Comparison of ENCODE assay signal across 18 mouse cellular contexts in the genomic region with DNA sequence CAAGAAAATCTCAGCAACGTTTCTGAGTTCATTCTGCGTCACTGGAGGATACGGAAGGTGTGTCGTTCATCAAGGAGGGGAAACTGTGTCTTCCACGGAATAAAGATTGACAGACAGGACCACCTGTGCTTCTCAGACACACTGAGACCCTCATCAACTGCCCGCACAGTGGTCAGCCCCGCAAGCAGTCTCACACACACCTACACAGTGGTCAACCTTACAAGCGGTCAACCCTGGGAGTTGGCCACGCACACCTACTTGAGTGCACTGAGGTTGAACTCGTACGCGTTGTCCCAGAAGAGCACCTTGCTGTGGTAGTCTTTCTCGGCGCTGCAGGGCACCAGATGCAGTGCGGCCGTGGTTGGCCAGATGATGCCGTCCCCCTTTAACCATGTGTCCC. TPM values are rescaled to one million over a fixed set of nuclear protein-coding genes. Genes with fewer than 3 reads are reported as not detected.
DNase-seq lines count a peak whose midpoint lies in the region; ATAC-seq and TF ChIP-seq lines count a peak whose summit lies in the region.
"Had no signal": no experiment of that assay in that cellular context is flagged by ENCODE, and none has a peak within 500 bp of the region (broad histone marks: within the 10 kb centered on the region; RNA-seq: fewer than 3 reads in every experiment).

No protein-coding gene starts in this region.

- WGBS in hindbrain, postnatal 0 days = 97% methylated on average over 17 of the region's 17 CpGs
- WGBS in hindbrain, embryonic 11.5 days = 97% methylated on average over 17 of the region's 17 CpGs
- whole genome bisulfite sequencing in liver, postnatal 0 days (ENCODE audit: insufficient replicate concordance) = 86% methylated on average over 17 of the region's 17 CpGs
- 84% methylated on average over 17 of the region's 17 CpGs for WGBS in liver, embryonic 12.5 days (ENCODE audit: insufficient replicate concordance)
- WGBS in embryonic facial prominence, embryonic 10.5 days = 97% methylated on average over 17 of the region's 17 CpGs
- 96% methylated on average over 17 of the region's 17 CpGs for WGBS in stomach, postnatal 0 days

- TF ChIP-seq EP300 in liver, postnatal 0 days (IDR thresholded peaks at IDR 0.05; ENCODE audit: low read depth) = no peak
- TF ChIP-seq EP300 in stomach, postnatal 0 days (optimal IDR thresholded peaks at IDR 0.05) = no peak

- H3K36me3 ChIP-seq in hindbrain, postnatal 0 days (ENCODE audit: insufficient read depth, low read length) = peaks cover 69% of the 10 kb centered on the region
- H3K36me3 ChIP-seq in hindbrain, embryonic 11.5 days (ENCODE audit: control insufficient read depth, insufficient read depth, low read length) = peaks cover 16% of the 10 kb centered on the region; the same call in 1 of the 2 replicates
- 0 out of 2 replicates have a peak, but pooled peaks cover 2% of the 10 kb centered on the region for H3K36me3 ChIP-seq in liver, postnatal 0 days (replicated peaks; ENCODE audit: insufficient read depth, low read length)
- peaks cover 31% of the 10 kb centered on the region for H3K36me3 ChIP-seq in liver, embryonic 12.5 days
- H3K36me3 ChIP-seq in embryonic facial prominence, embryonic 10.5 days (replicated peaks) = peaks cover 95% of the 10 kb centered on the region
- H3K36me3 ChIP-seq in stomach, postnatal 0 days (ENCODE audit: control insufficient read depth, insufficient read depth, low read length) = peaks cover 24% of the 10 kb centered on the region

- no peak overlapping the region for H3K27ac ChIP-seq in hindbrain, postnatal 0 days
- H3K27ac ChIP-seq in hindbrain, embryonic 11.5 days (ENCODE audit: low read depth, low read length) = no peak overlapping the region
- H3K27ac ChIP-seq in liver, postnatal 0 days (ENCODE audit: low read depth) = no peak overlapping the region
- no peak overlapping the region for H3K27ac ChIP-seq in liver, embryonic 12.5 days
- H3K27ac ChIP-seq in embryonic facial prominence, embryonic 10.5 days (replicated peaks) = no peak overlapping the region
- no peak overlapping the region for H3K27ac ChIP-seq in stomach, postnatal 0 days (replicated peaks)
- H3K27ac ChIP-seq: forebrain, embryonic 13.5 days; heart, adult 2 months; hindbrain, embryonic 14.5 days had no signal

- H3K9me3 ChIP-seq in hindbrain, postnatal 0 days (ENCODE audit: low read length) = peaks cover 4% of the 10 kb centered on the region; the same call in 1 of the 2 replicates
- H3K9me3 ChIP-seq in hindbrain, embryonic 11.5 days (ENCODE audit: control insufficient read depth, low read length) = peaks cover 3% of the 10 kb centered on the region; the same call in 1 of the 2 replicates
- H3K9me3 ChIP-seq in liver, postnatal 0 days (ENCODE audit: low read length) = peaks cover 10% of the 10 kb centered on the region
- H3K9me3 ChIP-seq in liver, embryonic 12.5 days (replicated peaks) = peaks cover 10% of the 10 kb centered on the region
- peaks cover 17% of the 10 kb centered on the region for H3K9me3 ChIP-seq in embryonic facial prominence, embryonic 10.5 days
- peaks cover 2% of the 10 kb centered on the region; the same call in 1 of the 2 replicates for H3K9me3 ChIP-seq in stomach, postnatal 0 days (ENCODE audit: control insufficient read depth, low read length)

- no peak overlapping the region for H3K4me3 ChIP-seq in hindbrain, postnatal 0 days (ENCODE audit: low read length)
- no peak overlapping the region for H3K4me3 ChIP-seq in hindbrain, embryonic 11.5 days (ENCODE audit: low read depth, low read length)
- H3K4me3 ChIP-seq in liver, postnatal 0 days (ENCODE audit: low read depth, low read length) = no peak overlapping the region
- H3K4me3 ChIP-seq in liver, embryonic 12.5 days = no peak overlapping the region
- H3K4me3 ChIP-seq in embryonic facial prominence, embryonic 10.5 days = no peak overlapping the region
- H3K4me3 ChIP-seq in stomach, postnatal 0 days (ENCODE audit: low read depth, low read length) = no peak overlapping the region
- H3K4me3 ChIP-seq: forebrain, embryonic 13.5 days; heart, adult 2 months; heart, embryonic 12.5 days had no signal

- no peak overlapping the region for H3K9ac ChIP-seq in hindbrain, postnatal 0 days (replicated peaks; ENCODE audit: low read length)
- no peak overlapping the region for H3K9ac ChIP-seq in hindbrain, embryonic 11.5 days (ENCODE audit: low read depth, low read length)
- H3K9ac ChIP-seq in liver, postnatal 0 days (replicated peaks) = no peak overlapping the region
- no peak overlapping the region for H3K9ac ChIP-seq in liver, embryonic 12.5 days
- H3K9ac ChIP-seq in stomach, postnatal 0 days (ENCODE audit: low read length) = no peak overlapping the region
- H3K9ac ChIP-seq: forebrain, embryonic 13.5 days; heart, embryonic 12.5 days; hindbrain, embryonic 14.5 days had no signal

- no peaks in the 10 kb centered on the region for H3K4me1 ChIP-seq in hindbrain, postnatal 0 days (ENCODE audit: insufficient read depth, low read length)
- no peaks in the 10 kb centered on the region for H3K4me1 ChIP-seq in hindbrain, embryonic 11.5 days (replicated peaks; ENCODE audit: control insufficient read depth, insufficient read depth, low read length)
- H3K4me1 ChIP-seq in liver, postnatal 0 days (ENCODE audit: insufficient read depth) = no peaks in the 10 kb centered on the region
- no peaks in the 10 kb centered on the region for H3K4me1 ChIP-seq in liver, embryonic 12.5 days
- H3K4me1 ChIP-seq in embryonic facial prominence, embryonic 10.5 days = no peaks in the 10 kb centered on the region
- no peaks in the 10 kb centered on the region for H3K4me1 ChIP-seq in stomach, postnatal 0 days (replicated peaks; ENCODE audit: control insufficient read depth, insufficient read depth)
- H3K4me1 ChIP-seq: forebrain, embryonic 13.5 days; heart, embryonic 12.5 days had no signal

- no peak for TF ChIP-seq CTCF in hindbrain, postnatal 0 days (IDR thresholded peaks at IDR 0.05; ENCODE audit: low read depth)
- TF ChIP-seq CTCF in liver, postnatal 0 days (IDR thresholded peaks at IDR 0.05; ENCODE audit: low read depth) = no peak
- TF ChIP-seq CTCF in stomach, postnatal 0 days (IDR thresholded peaks at IDR 0.05; ENCODE audit: low read depth) = no peak

- no peak overlapping the region for H3K4me2 ChIP-seq in hindbrain, postnatal 0 days (ENCODE audit: low read depth, low read length)
- H3K4me2 ChIP-seq in hindbrain, embryonic 11.5 days (replicated peaks; ENCODE audit: low read depth, low read length) = no peak overlapping the region
- H3K4me2 ChIP-seq in liver, postnatal 0 days (ENCODE audit: low read depth, low read length) = no peak overlapping the region
- no peak overlapping the region for H3K4me2 ChIP-seq in liver, embryonic 12.5 days
- H3K4me2 ChIP-seq in stomach, postnatal 0 days (replicated peaks; ENCODE audit: low read depth) = no peak overlapping the region
- H3K4me2 ChIP-seq: forebrain, embryonic 13.5 days; heart, embryonic 12.5 days; hindbrain, embryonic 14.5 days had no signal

- peak; percentile 0 for DNase-seq in hindbrain, postnatal 0 days (ENCODE audit: low spot score)
- no peak for DNase-seq in hindbrain, embryonic 11.5 days (ENCODE audit: low spot score)
- peak; percentile 11 for DNase-seq in liver, postnatal 0 days
- peak; percentile 1 for DNase-seq in embryonic facial prominence, embryonic 10.5 days (ENCODE audit: low spot score)
- DNase-seq in stomach, postnatal 0 days (ENCODE audit: low spot score) = peak; percentile 4
- DNase-seq: adrenal gland, adult 2 months; adrenal gland, postnatal 25 days; cerebellum, adult 18-20 months; cerebellum, adult 9-11 months; cerebellum, postnatal 36 days; gastrocnemius, postnatal 10 days; heart, postnatal 4 days had no signal

- H3K27me3 ChIP-seq in hindbrain, postnatal 0 days (ENCODE audit: insufficient read depth, low read length) = no peaks in the 10 kb centered on the region
- no peaks in the 10 kb centered on the region for H3K27me3 ChIP-seq in hindbrain, embryonic 11.5 days (ENCODE audit: control insufficient read depth, insufficient read depth, low read length)
- no peaks in the 10 kb centered on the region for H3K27me3 ChIP-seq in liver, postnatal 0 days (ENCODE audit: insufficient read depth, low read length)
- no peaks in the 10 kb centered on the region for H3K27me3 ChIP-seq in liver, embryonic 12.5 days (replicated peaks)
- H3K27me3 ChIP-seq in embryonic facial prominence, embryonic 10.5 days (replicated peaks; ENCODE audit: low read depth, poor library complexity, severe bottlenecking) = no peaks in the 10 kb centered on the region
- H3K27me3 ChIP-seq in stomach, postnatal 0 days (ENCODE audit: control insufficient read depth, insufficient read depth, low read length) = no peaks in the 10 kb centered on the region
- H3K27me3 ChIP-seq: forebrain, embryonic 13.5 days; heart, embryonic 12.5 days had no signal

- no peak for ATAC-seq in hindbrain, postnatal 0 days
- no peak for ATAC-seq in hindbrain, embryonic 11.5 days (ENCODE audit: low FRiP score)
- ATAC-seq in liver, postnatal 0 days = no peak
- ATAC-seq in liver, embryonic 12.5 days = no peak
- ATAC-seq in stomach, postnatal 0 days (ENCODE audit: low FRiP score, low TSS enrichment) = no peak
- ATAC-seq: forebrain, embryonic 13.5 days had no signal

RNA-seq across cellular contexts. Expression of gene Prmt2, which starts 20.6 kb away (rescaled TPM):
- 148 and 174 TPM in 2 replicates for total RNA-seq in hindbrain, postnatal 0 days (2014; rRNA removed)
- polyA plus RNA-seq in hindbrain, postnatal 0 days (2015; fragmentation: Nextera tagmentation; extraction: Ambion mirVana) = 245 and 250 TPM in 2 replicates
- polyA plus RNA-seq in hindbrain, embryonic 11.5 days (2014; fragmentation: Nextera tagmentation; extraction: Ambion mirVana) = 113 TPM in 2 replicates
- polyA plus RNA-seq in liver, postnatal 0 days (2015; fragmentation: Nextera tagmentation; extraction: Ambion mirVana) = 2.7 and 3.0 TPM in 2 replicates
- 10.1 and 10.5 TPM in 2 replicates for polyA plus RNA-seq in liver, embryonic 12.5 days (2016; fragmentation: Nextera tagmentation; extraction: Ambion mirVana)
- polyA plus RNA-seq in embryonic facial prominence, embryonic 10.5 days (2016; fragmentation: Nextera tagmentation; extraction: Ambion mirVana) = 62.2 and 64.5 TPM in 2 replicates
- 26.3 and 28.0 TPM in 2 replicates for polyA plus RNA-seq in stomach, postnatal 0 days (2015; fragmentation: Nextera tagmentation; extraction: Ambion mirVana)

RNA-seq across cellular contexts. Expression of gene S100b, which starts 36.6 kb away (rescaled TPM):
- total RNA-seq in hindbrain, postnatal 0 days (2014; rRNA removed) = 13.0 and 22.3 TPM in 2 replicates
- 25.2 and 26.7 TPM in 2 replicates for polyA plus RNA-seq in hindbrain, postnatal 0 days (2015; fragmentation: Nextera tagmentation; extraction: Ambion mirVana)
- polyA plus RNA-seq in hindbrain, embryonic 11.5 days (2014; fragmentation: Nextera tagmentation; extraction: Ambion mirVana) = 0.42 and 0.45 TPM in 2 replicates
- 0.14 and 0.23 TPM in 2 replicates for polyA plus RNA-seq in liver, postnatal 0 days (2015; fragmentation: Nextera tagmentation; extraction: Ambion mirVana)
- polyA plus RNA-seq in liver, embryonic 12.5 days (2016; fragmentation: Nextera tagmentation; extraction: Ambion mirVana) = not detected in 2 replicates
- 0.10 TPM in 1 of 2 replicates, not detected in the other for polyA plus RNA-seq in embryonic facial prominence, embryonic 10.5 days (2016; fragmentation: Nextera tagmentation; extraction: Ambion mirVana)
- 2.1 and 2.6 TPM in 2 replicates for polyA plus RNA-seq in stomach, postnatal 0 days (2015; fragmentation: Nextera tagmentation; extraction: Ambion mirVana)
- total RNA-seq: ES-E14 had no signal
- polyA plus RNA-seq: forebrain, embryonic 13.5 days had no signal
